In genomic region chr5:140472336-140472735, GRCm38 (mm10) we compare ENCODE assay signal across 11 mouse cellular contexts. TPM values are rescaled to one million over a fixed set of nuclear protein-coding genes. Genes with fewer than 3 reads are reported as not detected.
DNase-seq lines count a peak whose midpoint lies in the region; ATAC-seq and TF ChIP-seq lines count a peak whose summit lies in the region.
"Had no signal": no experiment of that assay in that cellular context is flagged by ENCODE, and none has a peak within 500 bp of the region (broad histone marks: within the 10 kb centered on the region; RNA-seq: fewer than 3 reads in every experiment).

No protein-coding gene starts in this region.

- no peak for DNase-seq in layer of hippocampus, adult 2 months (ENCODE audit: low spot score in 2 of 2)
- no peak for DNase-seq in layer of hippocampus, postnatal 14 days (ENCODE audit: low spot score in 2 of 2)
- peak; percentile 71 for DNase-seq in ES-CJ7 (ENCODE audit: low read depth, low spot score)
- peak; percentile 53 for DNase-seq in c-Kit-positive CD71-negative TER-119-negative erythroid progenitor cells, embryonic 14.5 days (ENCODE audit: low read depth)
- DNase-seq in spleen, adult 2 months (ENCODE audit: low read depth in 1 of 2, low spot score in 2 of 2) = no peak
- no peak for DNase-seq in cerebellum, adult 11-12 months
- no peak for DNase-seq in gastrocnemius, postnatal 4 days (ENCODE audit: low spot score in 2 of 2)
- DNase-seq: layer of hippocampus, postnatal 36 days had no signal

- H3K27me3 ChIP-seq in spleen, adult 2 months (ENCODE audit: control insufficient read depth, insufficient read depth, low read length) = no peaks in the 10 kb centered on the region

- WGBS in spleen, adult 2 months = 82% methylated on average over 3 of the region's 3 CpGs

- peak; percentile 48 for TF ChIP-seq CTCF in layer of hippocampus, adult 2 months (conservative IDR thresholded peaks at IDR 0.05)
- peak; percentile 11; the same call in 1 of the 2 replicates for TF ChIP-seq CTCF in spleen, adult 2 months (IDR thresholded peaks at IDR 0.05; ENCODE audit: extremely low read depth, insufficient read depth, insufficient read length, insufficient replicate concordance)

- no peak for ATAC-seq in inflammation-experienced regulatory T-cells, adult 6 months

- TF ChIP-seq POLR2A in spleen, adult 2 months (IDR thresholded peaks at IDR 0.05; ENCODE audit: low read depth, low read length) = no peak

- H3K4me3 ChIP-seq in layer of hippocampus, adult 2 months = no peak overlapping the region
- no peak overlapping the region for H3K4me3 ChIP-seq in spleen, adult 2 months (ENCODE audit: extremely low read depth, insufficient read depth, insufficient read length)

- H3K27ac ChIP-seq in layer of hippocampus, adult 2 months = no peak overlapping the region
- no peak overlapping the region for H3K27ac ChIP-seq in spleen, adult 2 months (ENCODE audit: insufficient read depth, low read length)
- H3K27ac ChIP-seq: hindbrain, embryonic 14.5 days had no signal

- H3K4me1 ChIP-seq in spleen, adult 2 months (ENCODE audit: control insufficient read depth, insufficient read depth, insufficient read length) = no peaks in the 10 kb centered on the region

- no peaks in the 10 kb centered on the region for H3K36me3 ChIP-seq in spleen, adult 2 months (ENCODE audit: control insufficient read depth, insufficient read depth, low read length)

RNA-seq across cellular contexts. Expression of gene Gm4869, which starts 26.9 kb away (rescaled TPM):
- total RNA-seq in layer of hippocampus, adult 2 months (2021) = not detected
- total RNA-seq in layer of hippocampus, postnatal 14 days (2021) = not detected
- polyA plus RNA-seq in spleen, adult 2 months (2012; rRNA removed) = 0.07 and 0.12 TPM in 2 replicates
- not detected for polyA plus RNA-seq in inflammation-experienced regulatory T-cells, adult 6 months (2017; shearing (Covaris generic))
- not detected for total RNA-seq in gastrocnemius, postnatal 4 days (2021)
- total RNA-seq: gastrocnemius, adult 18-20 months; layer of hippocampus, postnatal 36 days had no signal
- polyA plus RNA-seq: hindbrain, embryonic 14.5 days had no signal

RNA-seq across cellular contexts. Expression of gene Chst12, which starts 33.0 kb away (rescaled TPM):
- 10 to 100 TPM; 19.5 to 22.0 TPM for total RNA-seq in layer of hippocampus, adult 2 months (2021)
- 10 to 100 TPM; 17.9 to 18.2 TPM for total RNA-seq in layer of hippocampus, postnatal 14 days (2021)
- polyA plus RNA-seq in spleen, adult 2 months (2012; rRNA removed) = 28.0 and 31.6 TPM in 2 replicates
- 10 to 100 TPM; 25.6 to 35.2 (median 33.2) TPM for polyA plus RNA-seq in inflammation-experienced regulatory T-cells, adult 6 months (2017; shearing (Covaris generic))
- total RNA-seq in gastrocnemius, postnatal 4 days (2021) = 10 to 100 TPM; 17.3 to 18.4 TPM

RNA-seq across cellular contexts. Expression of gene Eif3b, which starts 53.2 kb away (rescaled TPM):
- total RNA-seq in layer of hippocampus, adult 2 months (2021) = 10 to 100 TPM; 83.9 to 86.7 TPM
- total RNA-seq in layer of hippocampus, postnatal 14 days (2021) = 100 to 1,000 TPM; 105 to 112 TPM
- 72.1 and 74.3 TPM in 2 replicates for polyA plus RNA-seq in spleen, adult 2 months (2012; rRNA removed)
- polyA plus RNA-seq in inflammation-experienced regulatory T-cells, adult 6 months (2017; shearing (Covaris generic)) = 10 to 100 TPM; 25.8 to 31.8 (median 29.5) TPM
- 100 to 1,000 TPM; 105 to 110 TPM for total RNA-seq in gastrocnemius, postnatal 4 days (2021)

Comparison
In these comparisons a context has a peak if more than half of its experiments do, and no peak if none do; other contexts are left out.
1. DNase-seq: peak in ES-CJ7 (single experiment) and c-Kit-positive CD71-negative TER-119-negative erythroid progenitor cells, embryonic 14.5 days (single experiment); none in layer of hippocampus, adult 2 months (0 of 2), layer of hippocampus, postnatal 14 days (0 of 2), spleen, adult 2 months (0 of 2), cerebellum, adult 11-12 months (single experiment) and gastrocnemius, postnatal 4 days (0 of 2).